Mouse (Mus musculus) embryonic facial prominence, embryonic 12.5 days (tissue): ENCODE results near the gene Gpnmb. TPM values are rescaled to one million over a fixed set of nuclear protein-coding genes. Genes with fewer than 3 reads are reported as not detected.

ENCODE experiments used
- ATAC-seq: fragments of 200-750 bp; cut with Nextera tagmentation; 2 replicates; pipeline ENCODE4 v1.8.0; 2017; ENCODE audit not compliant: insufficient number of reproducible peaks, insufficient read depth, low FRiP score, low TSS enrichment
- H3K27ac ChIP-seq: fragments of 300-500 bp; sonication (generic); 2 replicates; pipeline ENCODE4 v1.5.1; 2016; ENCODE audit warnings: mild to moderate bottlenecking
- H3K27me3 ChIP-seq: fragments of 300-500 bp; sonication (generic); 2 replicates; pipeline ENCODE4 v1.6.1; 2016; ENCODE audit warnings: mild to moderate bottlenecking, moderate library complexity
- H3K36me3 ChIP-seq: fragments of 300-500 bp; sonication (generic); 2 replicates; pipeline ENCODE4 v1.6.1; 2016; ENCODE audit warnings: mild to moderate bottlenecking
- H3K4me1 ChIP-seq: fragments of 300-500 bp; sonication (generic); 2 replicates; pipeline ENCODE4 v1.6.1; 2016
- H3K4me2 ChIP-seq: fragments of 300-500 bp; sonication (generic); replicated peaks from 2 replicates; pipeline ENCODE4 v1.6.1; 2016; ENCODE audit warnings: mild to moderate bottlenecking, moderate library complexity
- H3K4me3 ChIP-seq: fragments of 300-500 bp; sonication (generic); 2 replicates; pipeline ENCODE4 v1.5.1; 2016; ENCODE audit warnings: mild to moderate bottlenecking
- H3K9ac ChIP-seq: fragments of 300-500 bp; sonication (generic); 2 replicates; pipeline ENCODE4 v1.6.1; 2016; ENCODE audit warnings: mild to moderate bottlenecking, moderate library complexity
- H3K9me3 ChIP-seq: fragments of 300-500 bp; sonication (generic); 2 replicates; pipeline ENCODE4 v1.6.1; 2016; ENCODE audit warnings: mild to moderate bottlenecking, moderate library complexity
- WGBS: fragments of 180-500 bp; shearing (Covaris S2); methylation state at CpG from one replicate; pipeline ENCODE4 v1.1.7; 2016; 5-methylcytosine and 5-hydroxymethylcytosine counted together
- polyA plus RNA-seq: library from polyadenylated mRNA; unstranded; fragments of >200 nt; fragmentation: Nextera tagmentation; extraction: Ambion mirVana; gene quantifications from 2 replicates; pipeline ENCODE4 v1.2.1, GENCODE M21; 2016

Gene Gpnmb
- polyA plus RNA-seq, 1 experiment from 2014 or later = 5.2 TPM

- WGBS = 68% methylated on average over 4 of the region's 4 CpGs
- no peak overlapping the region for H3K27ac ChIP-seq
- no peaks in the 10 kb centered on the region for H3K27me3 ChIP-seq
- peaks cover 6% of the 10 kb centered on the region; the same call in 1 of the 2 replicates for H3K4me1 ChIP-seq
- no peak overlapping the region for H3K9ac ChIP-seq
- no peak for ATAC-seq
- H3K4me3 ChIP-seq = no peak overlapping the region
- H3K36me3 ChIP-seq = no peaks in the 10 kb centered on the region
- H3K9me3 ChIP-seq = no peaks in the 10 kb centered on the region
- H3K4me2 ChIP-seq = no peak overlapping the region
These were observed 23.3 kb upstream of the Gpnmb start for GRCm38 (mm10) chr6:49013023-49013422.

DNA sequence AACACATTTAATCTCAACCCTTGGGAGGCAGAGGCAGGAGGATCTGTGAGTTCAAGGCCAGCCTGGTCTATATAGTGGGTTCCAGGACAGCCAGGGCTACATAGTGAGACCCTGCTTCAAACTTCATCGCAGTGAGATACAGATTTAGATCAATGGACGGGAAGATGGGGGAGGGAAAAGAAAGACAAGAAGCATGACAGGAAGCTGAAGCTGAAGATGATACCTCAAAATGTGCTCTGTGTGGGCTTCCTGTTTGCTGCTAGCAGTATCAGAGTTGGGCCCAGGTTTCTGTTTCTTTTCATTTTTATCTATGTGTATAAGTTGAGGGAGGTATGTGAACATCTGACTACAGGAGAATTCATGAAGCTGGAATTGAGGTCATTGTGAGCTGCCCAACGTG lies 22.9 kb upstream of the Gpnmb start:
- Histone ChIP-seq H3K4me2 (no peak overlapping the region), H3K27me3 (no peaks in the 10 kb centered on the region)

DNA sequence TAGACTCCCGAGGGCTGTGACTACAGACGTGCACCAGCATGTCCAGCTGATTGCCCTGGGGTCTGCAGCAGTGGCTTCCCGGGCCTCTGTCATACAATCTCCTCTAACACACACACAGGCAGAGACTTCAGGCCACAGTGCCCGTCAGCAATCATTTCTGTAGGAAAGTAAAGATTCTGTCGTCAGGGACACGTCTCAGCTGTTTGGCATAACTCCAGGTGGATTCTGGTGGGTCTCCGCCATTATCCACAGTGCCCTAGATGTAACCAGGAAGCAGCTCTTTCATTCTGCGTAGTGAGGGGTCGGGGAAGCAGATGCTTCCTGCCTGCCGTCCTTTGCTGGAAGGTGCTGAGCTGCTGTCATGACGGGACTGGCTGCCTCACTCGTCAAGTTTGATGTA lies 19.2 kb upstream of the Gpnmb start:
- H3K9ac ChIP-seq = no peak overlapping the region

More for the DNA sequence above, 22.9 kb upstream of the Gpnmb start:
- Histone ChIP-seq H3K4me3 (no peak overlapping the region), H3K9me3 (no peaks in the 10 kb centered on the region), H3K4me1 (peaks cover 3% of the 10 kb centered on the region; the same call in 1 of the 2 replicates), H3K27ac (no peak overlapping the region), H3K36me3 (no peaks in the 10 kb centered on the region), H3K9ac (no peak overlapping the region)
- ATAC-seq = no peak
- WGBS = 83% methylated on average over 3 of the region's 3 CpGs

GRCm38 (mm10) chr6:49019341-49019740 lies 17.0 kb upstream of the Gpnmb start:
- 89% methylated on average over 1 of the region's 1 CpGs for WGBS
- Histone ChIP-seq H3K36me3 (no peaks in the 10 kb centered on the region), H3K9me3 (no peaks in the 10 kb centered on the region), H3K4me2 (no peak overlapping the region), H3K27me3 (no peaks in the 10 kb centered on the region), H3K4me3 (no peak overlapping the region), H3K4me1 (no peaks in the 10 kb centered on the region), H3K27ac (no peak overlapping the region), H3K9ac (no peak overlapping the region)
- ATAC-seq = no peak

More for the DNA sequence above, 19.2 kb upstream of the Gpnmb start:
- no peak for ATAC-seq
- Histone ChIP-seq H3K9me3 (no peaks in the 10 kb centered on the region), H3K4me2 (no peak overlapping the region), H3K4me3 (no peak overlapping the region), H3K4me1 (no peaks in the 10 kb centered on the region), H3K27me3 (no peaks in the 10 kb centered on the region), H3K27ac (no peak overlapping the region), H3K36me3 (no peaks in the 10 kb centered on the region)
- 67% methylated on average over 12 of the region's 12 CpGs for WGBS

- ATAC-seq = no peak
- Histone ChIP-seq H3K36me3 (no peaks in the 10 kb centered on the region), H3K9me3 (no peaks in the 10 kb centered on the region), H3K27ac (no peak overlapping the region), H3K4me2 (no peak overlapping the region), H3K4me1 (no peaks in the 10 kb centered on the region), H3K27me3 (no peaks in the 10 kb centered on the region), H3K9ac (no peak overlapping the region), H3K4me3 (no peak overlapping the region)
- 68% methylated on average over 14 of the region's 14 CpGs for whole genome bisulfite sequencing
These were observed 15.0 kb upstream of the Gpnmb start for GRCm38 (mm10) chr6:49021141-49022012.

DNA sequence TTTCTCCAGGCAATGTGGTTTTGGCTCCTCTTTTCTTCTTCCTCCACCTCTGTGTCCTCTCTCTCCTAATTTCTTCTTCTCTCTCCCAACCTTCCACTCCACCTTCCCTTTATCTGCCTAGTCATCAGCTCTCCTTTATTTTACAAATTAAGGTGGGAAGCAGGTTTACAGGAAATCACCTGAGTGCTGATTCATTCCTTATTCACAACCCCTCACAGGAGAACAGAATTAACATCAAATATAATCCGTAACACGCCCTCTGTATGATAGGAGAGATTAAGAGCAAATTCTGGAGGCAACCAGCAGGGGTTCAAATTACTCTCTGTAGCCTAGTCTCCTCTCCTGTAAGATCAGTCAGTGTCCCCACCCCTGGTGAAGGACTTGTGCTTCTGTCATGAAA lies 14.0 kb upstream of the Gpnmb start:
- H3K9ac ChIP-seq = no peak overlapping the region
- no peak overlapping the region for H3K4me3 ChIP-seq
- no peaks in the 10 kb centered on the region for H3K36me3 ChIP-seq
- H3K4me2 ChIP-seq = no peak overlapping the region
- no peaks in the 10 kb centered on the region for H3K9me3 ChIP-seq
- H3K4me1 ChIP-seq = no peaks in the 10 kb centered on the region
- WGBS = 84% methylated on average over 2 of the region's 2 CpGs
- no peaks in the 10 kb centered on the region for H3K27me3 ChIP-seq
- no peak for ATAC-seq
- H3K27ac ChIP-seq = no peak overlapping the region

GRCm38 (mm10) chr6:49023315-49023714 lies 13.0 kb upstream of the Gpnmb start:
- Histone ChIP-seq H3K4me1 (no peaks in the 10 kb centered on the region), H3K4me3 (no peak overlapping the region), H3K36me3 (no peaks in the 10 kb centered on the region), H3K27ac (no peak overlapping the region), H3K9me3 (no peaks in the 10 kb centered on the region), H3K27me3 (no peaks in the 10 kb centered on the region), H3K9ac (no peak overlapping the region), H3K4me2 (no peak overlapping the region)
- WGBS = 81% methylated on average over 10 of the region's 10 CpGs
- ATAC-seq = no peak

GRCm38 (mm10) chr6:49025290-49025689 lies 11.1 kb upstream of the Gpnmb start:
- no peaks in the 10 kb centered on the region for H3K4me1 ChIP-seq
- 80% methylated on average over 7 of the region's 7 CpGs for WGBS
- H3K9ac ChIP-seq = no peak overlapping the region
- H3K9me3 ChIP-seq = no peaks in the 10 kb centered on the region
- H3K27me3 ChIP-seq = no peaks in the 10 kb centered on the region
- H3K4me2 ChIP-seq = no peak overlapping the region
- H3K27ac ChIP-seq = no peak overlapping the region
- H3K4me3 ChIP-seq = no peak overlapping the region
- H3K36me3 ChIP-seq = no peaks in the 10 kb centered on the region
- ATAC-seq = no peak

- no peak overlapping the region for H3K9ac ChIP-seq
- H3K9me3 ChIP-seq = no peaks in the 10 kb centered on the region
- no peak overlapping the region for H3K4me3 ChIP-seq
- WGBS = 89% methylated on average over 5 of the region's 5 CpGs
- no peaks in the 10 kb centered on the region for H3K27me3 ChIP-seq
- no peaks in the 10 kb centered on the region for H3K36me3 ChIP-seq
- H3K27ac ChIP-seq = no peak overlapping the region
- H3K4me1 ChIP-seq = no peaks in the 10 kb centered on the region
- no peak overlapping the region for H3K4me2 ChIP-seq
- no peak for ATAC-seq
These were observed 9.8 kb upstream of the Gpnmb start for GRCm38 (mm10) chr6:49026496-49026895.

DNA sequence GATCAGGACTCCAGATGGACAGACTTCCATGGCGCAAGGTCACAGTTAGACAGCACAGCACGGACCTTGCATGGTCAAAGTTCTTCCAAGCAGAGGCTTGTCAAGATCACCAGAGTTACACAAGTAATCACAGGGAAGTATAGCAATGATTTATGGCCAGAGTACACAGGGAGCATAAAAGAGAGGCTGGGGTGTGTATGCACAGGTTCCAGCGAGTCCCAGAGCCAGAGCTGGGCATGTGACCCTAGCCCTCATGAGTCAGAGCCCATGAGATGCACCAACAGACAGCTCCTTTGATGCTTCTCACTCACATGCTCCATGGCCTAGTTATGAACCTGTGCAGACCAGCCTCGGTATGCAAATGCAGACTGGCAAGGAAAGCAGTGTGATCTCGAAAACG lies 8.3 kb upstream of the Gpnmb start:
- H3K36me3 ChIP-seq = no peaks in the 10 kb centered on the region
- no peak overlapping the region for H3K27ac ChIP-seq
- no peaks in the 10 kb centered on the region for H3K4me1 ChIP-seq
- H3K4me2 ChIP-seq = no peak overlapping the region
- no peak overlapping the region for H3K9ac ChIP-seq
- WGBS = 85% methylated on average over 6 of the region's 6 CpGs
- no peak overlapping the region for H3K4me3 ChIP-seq
- no peak for ATAC-seq
- H3K27me3 ChIP-seq = no peaks in the 10 kb centered on the region
- H3K9me3 ChIP-seq = no peaks in the 10 kb centered on the region

DNA sequence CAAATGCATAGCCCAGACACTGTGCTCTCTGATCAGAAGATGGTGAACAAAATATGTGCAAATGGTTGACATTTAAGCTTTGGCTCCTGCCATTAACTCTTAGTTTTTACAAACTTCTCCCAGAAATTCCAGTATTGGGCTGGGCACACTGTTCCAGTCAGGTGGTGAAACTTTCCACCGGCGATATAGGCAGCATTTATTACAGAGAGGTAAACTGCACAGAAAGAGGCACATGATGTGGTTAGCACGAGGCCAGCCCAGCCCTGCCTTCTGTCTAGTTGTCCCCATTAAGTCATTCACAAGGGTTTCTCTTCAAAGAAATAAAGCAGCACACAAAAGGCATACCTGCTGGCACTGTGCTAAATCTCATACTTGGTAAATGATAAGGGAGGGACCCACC lies 7.6 kb upstream of the Gpnmb start:
- H3K27ac ChIP-seq = no peak overlapping the region
- no peaks in the 10 kb centered on the region for H3K27me3 ChIP-seq
- WGBS = 86% methylated on average over 3 of the region's 3 CpGs
- H3K9me3 ChIP-seq = no peaks in the 10 kb centered on the region
- no peak overlapping the region for H3K4me3 ChIP-seq
- H3K36me3 ChIP-seq = no peaks in the 10 kb centered on the region
- no peak overlapping the region for H3K9ac ChIP-seq
- no peak for ATAC-seq
- no peak overlapping the region for H3K4me2 ChIP-seq
- H3K4me1 ChIP-seq = no peaks in the 10 kb centered on the region

DNA sequence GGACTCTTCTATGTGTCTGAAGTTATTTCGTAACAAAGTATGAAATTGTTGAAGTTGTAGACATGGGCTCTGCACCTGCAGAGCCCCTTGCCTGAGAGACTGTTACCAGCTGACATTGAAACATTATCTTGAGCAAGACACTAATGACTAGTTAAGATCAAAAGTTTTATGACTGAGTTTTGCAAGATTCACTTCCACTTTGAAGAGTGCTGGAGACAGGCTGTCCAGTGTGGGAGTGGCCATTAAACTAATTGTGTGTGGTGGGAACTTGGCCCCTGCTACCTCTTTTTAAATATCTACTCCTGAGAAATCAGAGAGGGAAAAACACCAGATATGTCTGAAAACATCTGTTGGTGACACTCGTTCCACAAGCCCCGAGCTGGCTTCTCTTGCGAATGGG lies 5.1 kb upstream of the Gpnmb start:
- H3K4me1 ChIP-seq = no peaks in the 10 kb centered on the region; the same call in 1 of the 2 replicates
- no peak overlapping the region for H3K4me2 ChIP-seq
- no peaks in the 10 kb centered on the region for H3K36me3 ChIP-seq
- ATAC-seq = no peak
- no peak overlapping the region for H3K4me3 ChIP-seq
- H3K9ac ChIP-seq = no peak overlapping the region
- H3K9me3 ChIP-seq = no peaks in the 10 kb centered on the region
- no peak overlapping the region for H3K27ac ChIP-seq
- 76% methylated on average over 4 of the region's 4 CpGs for WGBS
- H3K27me3 ChIP-seq = 0 out of 2 replicates have a peak, but pooled peaks cover 6% of the 10 kb centered on the region
